Mouse (Mus musculus): ENCODE data around the gene Olfr1471.
"Not testable (repeated sequence)": the region's sequence is repeated elsewhere in the genome, so short reads cannot be mapped to it uniquely, and the experiment has no call there.

Olfr1471 gene

GRCm38 (mm10) chr19:13443109-13443508, at the start of gene Olfr1471:
Olfr1471 (plus strand) TSS chr19:13443409.
- not testable (repeated sequence) for DNase-seq

DNA sequence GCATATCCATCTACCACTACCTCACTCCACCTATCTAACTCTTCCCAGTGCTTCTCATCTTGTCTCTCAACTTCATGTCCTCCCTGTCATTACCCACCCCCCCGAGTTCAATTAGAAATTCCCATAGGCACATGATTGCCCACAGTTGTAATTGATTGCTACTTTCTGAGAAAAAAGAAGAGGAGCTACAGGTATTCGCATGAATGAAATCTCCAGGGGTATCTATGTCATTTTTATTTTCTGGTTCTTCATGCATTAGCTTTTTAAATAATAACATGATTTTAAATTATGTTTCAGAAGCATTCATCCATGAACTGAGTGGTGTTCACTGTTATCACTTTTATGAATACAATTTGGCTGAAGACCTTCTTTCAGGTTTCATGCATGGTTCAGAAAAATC, 35.7 kb upstream of the Olfr1471 start, which contains the start of gene Olfr1469:
TSS of gene Olfr1469 (plus strand) at position 301 of the 400 bp plus-strand sequence.
- DNase-seq = no peak

GRCm38 (mm10) chr19:13455986-13456385, 12.8 kb downstream of the Olfr1471 start, which contains the start of gene Olfr1472:
Olfr1472 (minus strand) TSS chr19:13456086.
- DNase-seq = no peak

DNA sequence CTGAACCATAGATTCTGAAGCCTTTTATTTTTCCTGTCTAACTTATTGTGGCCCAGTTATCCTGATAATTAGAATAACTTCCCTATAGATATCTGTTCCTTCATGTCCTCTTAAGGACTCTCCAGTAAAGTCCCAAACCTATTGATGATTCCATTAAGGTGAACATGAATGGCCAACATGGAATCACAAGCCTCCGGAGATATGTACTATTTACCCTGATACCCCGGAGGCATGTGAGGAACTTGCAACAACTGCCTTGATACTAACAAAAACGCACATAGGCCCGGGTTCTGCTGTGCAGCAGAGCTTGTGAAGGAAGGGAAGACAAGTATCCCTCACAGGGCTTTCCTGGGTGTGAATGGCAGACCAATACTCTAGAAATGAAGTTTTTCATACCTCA, 26.1 kb downstream of the Olfr1471 start, which contains the start of gene Olfr1474:
TSS of gene Olfr1474 (plus strand) at position 301 of the 400 bp plus-strand sequence.
- not testable (repeated sequence) for DNase-seq

- DNase-seq = no peak
Observed at GRCm38 (mm10) chr19:13480096-13480495, 36.9 kb downstream of the Olfr1471 start, which contains the start of gene Olfr1475. Olfr1475 (minus strand) TSS chr19:13480196.

DNA sequence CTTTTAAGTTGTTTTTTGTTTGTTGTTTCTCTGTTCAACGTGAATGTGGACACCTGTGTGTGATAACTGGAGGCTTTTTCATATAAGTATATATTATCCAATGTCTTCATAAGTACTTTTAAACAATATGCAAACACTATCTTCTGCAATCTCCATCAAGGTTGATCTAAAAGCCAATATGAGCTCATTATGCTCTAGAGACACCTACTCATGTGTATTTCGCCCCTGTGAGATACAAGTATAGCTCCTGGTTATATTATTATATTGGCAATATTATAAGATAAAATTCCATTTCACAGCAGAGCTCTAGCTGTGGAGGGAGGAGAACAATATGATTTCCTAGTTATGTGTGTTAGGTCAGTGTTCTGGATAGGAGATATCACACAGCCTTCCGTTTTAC, 57.0 kb downstream of the Olfr1471 start, which contains the start of gene Olfr1477:
TSS of gene Olfr1477 (plus strand) at position 301 of the 400 bp plus-strand sequence.
- no peak for DNase-seq

Data from thymus, postnatal 36 days (tissue).